Mouse (Mus musculus): ENCODE measurements around the gene Fam240b. TPM values are rescaled to one million over a fixed set of nuclear protein-coding genes. Genes with fewer than 3 reads are reported as not detected.

Fam240b gene
- polyA plus RNA-seq, 1 experiment from 2014 or later, result 0.31 TPM

DNA sequence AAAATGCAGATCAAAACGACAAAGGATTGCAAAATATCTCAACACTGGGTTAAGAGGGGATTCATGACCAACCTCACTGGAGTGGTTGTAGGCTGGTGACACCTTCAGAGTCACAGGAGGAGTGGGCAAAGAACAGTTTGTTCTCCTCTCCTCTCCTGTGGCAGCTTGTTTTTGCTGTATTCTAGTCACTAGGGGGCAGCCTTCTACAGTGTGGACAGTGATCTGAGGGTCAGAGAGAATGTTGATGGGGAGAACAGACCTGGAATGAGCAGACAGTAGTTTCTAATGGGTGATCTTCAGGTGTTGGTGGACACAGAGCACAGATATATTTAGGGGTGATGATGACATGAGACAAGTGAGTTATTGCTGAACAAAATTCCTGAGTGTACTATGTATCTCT lies 49.6 kb downstream of the Fam240b start:
- H3K27ac ChIP-seq (ENCODE audit: low read depth, low read length), result no peak overlapping the region
- peak; percentile 49; the same call in 1 of the 2 replicates for ATAC-seq (ENCODE audit: low read depth)
- no peaks in the 10 kb centered on the region for H3K4me1 ChIP-seq (ENCODE audit: control insufficient read depth, insufficient read depth, low read length)
- no peaks in the 10 kb centered on the region for H3K9me3 ChIP-seq (ENCODE audit: control insufficient read depth, low read length)
- 4% methylated on average over 1 of the region's 1 CpGs for WGBS
- no peaks in the 10 kb centered on the region for H3K27me3 ChIP-seq (ENCODE audit: control insufficient read depth, insufficient read depth, low read length)
- no peaks in the 10 kb centered on the region for H3K36me3 ChIP-seq (ENCODE audit: control insufficient read depth, insufficient read depth, low read length)
- no peak overlapping the region for H3K9ac ChIP-seq (replicated peaks; ENCODE audit: low read depth, low read length)
- no peak overlapping the region for H3K4me2 ChIP-seq (ENCODE audit: low read depth, low read length)
- H3K4me3 ChIP-seq (ENCODE audit: low read depth, low read length), result no peak overlapping the region

DNA sequence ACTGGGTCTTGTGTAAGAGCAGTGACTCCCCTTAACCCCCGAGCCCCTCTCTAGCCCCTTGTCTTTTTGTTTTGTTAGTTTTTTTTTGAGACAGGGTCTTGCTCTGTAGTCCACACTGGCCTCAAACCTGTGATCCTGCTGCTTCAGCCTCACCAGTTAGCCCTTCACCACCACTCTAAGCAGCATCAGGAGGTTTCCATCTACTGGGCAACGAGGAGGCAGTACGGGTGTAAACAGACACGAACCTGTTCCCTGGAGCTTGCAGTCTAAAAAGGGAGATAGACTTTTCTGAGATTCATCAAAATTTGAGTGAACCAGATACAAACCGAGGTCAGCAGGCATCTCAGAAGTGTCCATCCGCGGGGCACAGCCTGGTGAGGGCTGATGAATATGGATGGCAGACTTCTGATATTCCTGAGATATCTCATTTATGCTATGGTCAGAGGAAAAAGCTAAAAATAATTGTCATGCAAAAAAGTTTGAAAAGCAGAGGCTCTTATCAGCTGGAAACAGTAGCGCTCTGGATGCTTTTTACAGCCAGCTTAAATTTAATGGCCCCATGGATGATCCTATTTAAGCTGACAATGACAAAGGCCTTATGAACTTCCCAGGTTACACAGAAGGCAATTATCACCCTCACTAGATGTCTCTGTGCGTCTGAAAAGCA lies 52.2 kb downstream of the Fam240b start:
- Histone ChIP-seq H3K4me2 (ENCODE audit: low read depth, low read length) (no peak overlapping the region), H3K27ac (ENCODE audit: low read depth, low read length) (no peak overlapping the region), H3K36me3 (ENCODE audit: control insufficient read depth, insufficient read depth, low read length) (no peaks in the 10 kb centered on the region), H3K9ac (replicated peaks; ENCODE audit: low read depth, low read length) (no peak overlapping the region), H3K9me3 (ENCODE audit: control insufficient read depth, low read length) (no peaks in the 10 kb centered on the region), H3K4me1 (ENCODE audit: control insufficient read depth, insufficient read depth, low read length) (no peaks in the 10 kb centered on the region), H3K27me3 (ENCODE audit: control insufficient read depth, insufficient read depth, low read length) (no peaks in the 10 kb centered on the region), H3K4me3 (ENCODE audit: low read depth, low read length) (no peak overlapping the region)
- 66% methylated on average over 9 of the region's 9 CpGs for WGBS
- no peak for ATAC-seq (ENCODE audit: low read depth)

- peak; percentile 86 for ATAC-seq (ENCODE audit: low read depth)
- H3K4me1 ChIP-seq (ENCODE audit: control insufficient read depth, insufficient read depth, low read length), result no peaks in the 10 kb centered on the region
Measured at GRCm38 (mm10) chr13:64443263-64443894, 54.2 kb downstream of the Fam240b start.

GRCm38 (mm10) chr13:64440592-64440991 lies 57.0 kb downstream of the Fam240b start:
- Histone ChIP-seq H3K27ac (ENCODE audit: low read depth, low read length) (no peak overlapping the region), H3K4me3 (ENCODE audit: low read depth, low read length) (no peak overlapping the region), H3K9ac (replicated peaks; ENCODE audit: low read depth, low read length) (no peak overlapping the region), H3K9me3 (ENCODE audit: control insufficient read depth, low read length) (no peaks in the 10 kb centered on the region), H3K4me2 (ENCODE audit: low read depth, low read length) (no peak overlapping the region), H3K4me1 (ENCODE audit: control insufficient read depth, insufficient read depth, low read length) (no peaks in the 10 kb centered on the region), H3K36me3 (ENCODE audit: control insufficient read depth, insufficient read depth, low read length) (no peaks in the 10 kb centered on the region), H3K27me3 (ENCODE audit: control insufficient read depth, insufficient read depth, low read length) (no peaks in the 10 kb centered on the region)
- ATAC-seq (ENCODE audit: low read depth), result no peak
- 81% methylated on average over 4 of the region's 4 CpGs for WGBS

More at GRCm38 (mm10) chr13:64443263-64443894, 54.2 kb downstream of the Fam240b start:
- H3K27ac ChIP-seq (ENCODE audit: low read depth, low read length), result no peak overlapping the region
- no peaks in the 10 kb centered on the region for H3K27me3 ChIP-seq (ENCODE audit: control insufficient read depth, insufficient read depth, low read length)
- no peak overlapping the region for H3K4me3 ChIP-seq (ENCODE audit: low read depth, low read length)
- H3K9ac ChIP-seq (replicated peaks; ENCODE audit: low read depth, low read length), result no peak overlapping the region
- H3K4me2 ChIP-seq (ENCODE audit: low read depth, low read length), result no peak overlapping the region
- 57% methylated on average over 4 of the region's 4 CpGs for WGBS
- no peaks in the 10 kb centered on the region for H3K36me3 ChIP-seq (ENCODE audit: control insufficient read depth, insufficient read depth, low read length)
- no peaks in the 10 kb centered on the region for H3K9me3 ChIP-seq (ENCODE audit: control insufficient read depth, low read length)

GRCm38 (mm10) chr13:64439471-64439870 lies 58.1 kb downstream of the Fam240b start:
- H3K4me2 ChIP-seq (ENCODE audit: low read depth, low read length), result no peak overlapping the region
- peak; percentile 10; the same call in 1 of the 2 replicates for ATAC-seq (ENCODE audit: low read depth)
- H3K27me3 ChIP-seq (ENCODE audit: control insufficient read depth, insufficient read depth, low read length), result no peaks in the 10 kb centered on the region
- no peak overlapping the region for H3K9ac ChIP-seq (replicated peaks; ENCODE audit: low read depth, low read length)
- no peaks in the 10 kb centered on the region for H3K36me3 ChIP-seq (ENCODE audit: control insufficient read depth, insufficient read depth, low read length)
- H3K27ac ChIP-seq (ENCODE audit: low read depth, low read length), result no peak overlapping the region
- WGBS, result 82% methylated on average over 5 of the region's 5 CpGs
- H3K4me3 ChIP-seq (ENCODE audit: low read depth, low read length), result no peak overlapping the region
- no peaks in the 10 kb centered on the region for H3K9me3 ChIP-seq (ENCODE audit: control insufficient read depth, low read length)
- H3K4me1 ChIP-seq (ENCODE audit: control insufficient read depth, insufficient read depth, low read length), result no peaks in the 10 kb centered on the region

- no peak overlapping the region for H3K4me3 ChIP-seq (ENCODE audit: low read depth, low read length)
- H3K9me3 ChIP-seq (ENCODE audit: control insufficient read depth, low read length), result no peaks in the 10 kb centered on the region
- WGBS, result 60% methylated on average over 9 of the region's 9 CpGs
- H3K4me1 ChIP-seq (ENCODE audit: control insufficient read depth, insufficient read depth, low read length), result no peaks in the 10 kb centered on the region
- no peaks in the 10 kb centered on the region for H3K36me3 ChIP-seq (ENCODE audit: control insufficient read depth, insufficient read depth, low read length)
- ATAC-seq (ENCODE audit: low read depth), result peak; percentile 59; the same call in 1 of the 2 replicates
- H3K27ac ChIP-seq (ENCODE audit: low read depth, low read length), result no peak overlapping the region
- H3K9ac ChIP-seq (replicated peaks; ENCODE audit: low read depth, low read length), result no peak overlapping the region
- no peaks in the 10 kb centered on the region for H3K27me3 ChIP-seq (ENCODE audit: control insufficient read depth, insufficient read depth, low read length)
- H3K4me2 ChIP-seq (ENCODE audit: low read depth, low read length), result no peak overlapping the region
Measured at GRCm38 (mm10) chr13:64438863-64439452, 58.6 kb downstream of the Fam240b start.

DNA sequence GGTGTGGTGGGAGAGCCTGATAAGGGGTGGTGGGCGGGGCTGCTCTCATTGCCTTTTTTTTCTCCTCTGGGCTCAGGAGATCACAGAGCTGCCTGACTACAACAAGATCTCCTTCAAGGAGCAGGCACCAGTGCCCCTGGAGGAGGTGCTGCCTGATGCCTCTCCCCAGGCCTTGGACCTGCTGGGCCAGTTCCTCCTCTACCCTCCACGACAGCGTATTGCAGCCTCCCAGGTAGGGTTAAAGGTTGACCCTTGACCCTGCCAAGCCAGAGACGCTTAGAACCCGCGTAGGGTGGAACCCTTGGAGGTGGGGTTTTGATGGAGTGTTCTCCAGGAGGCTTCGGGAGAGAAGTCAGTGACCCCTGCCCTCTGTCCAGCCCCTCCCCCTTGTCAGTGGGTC lies 59.8 kb downstream of the Fam240b start:
- Histone ChIP-seq H3K9me3 (ENCODE audit: control insufficient read depth, low read length) (no peaks in the 10 kb centered on the region), H3K9ac (replicated peaks; ENCODE audit: low read depth, low read length) (no peak overlapping the region), H3K4me2 (ENCODE audit: low read depth, low read length) (no peak overlapping the region), H3K4me3 (ENCODE audit: low read depth, low read length) (no peak overlapping the region), H3K27ac (ENCODE audit: low read depth, low read length) (no peak overlapping the region), H3K4me1 (ENCODE audit: control insufficient read depth, insufficient read depth, low read length) (0 out of 2 replicates have a peak, but pooled peaks cover 3% of the 10 kb centered on the region), H3K27me3 (ENCODE audit: control insufficient read depth, insufficient read depth, low read length) (no peaks in the 10 kb centered on the region), H3K36me3 (ENCODE audit: control insufficient read depth, insufficient read depth, low read length) (no peaks in the 10 kb centered on the region)
- no peak for ATAC-seq (ENCODE audit: low read depth)
- WGBS, result 79% methylated on average over 7 of the region's 7 CpGs

DNA sequence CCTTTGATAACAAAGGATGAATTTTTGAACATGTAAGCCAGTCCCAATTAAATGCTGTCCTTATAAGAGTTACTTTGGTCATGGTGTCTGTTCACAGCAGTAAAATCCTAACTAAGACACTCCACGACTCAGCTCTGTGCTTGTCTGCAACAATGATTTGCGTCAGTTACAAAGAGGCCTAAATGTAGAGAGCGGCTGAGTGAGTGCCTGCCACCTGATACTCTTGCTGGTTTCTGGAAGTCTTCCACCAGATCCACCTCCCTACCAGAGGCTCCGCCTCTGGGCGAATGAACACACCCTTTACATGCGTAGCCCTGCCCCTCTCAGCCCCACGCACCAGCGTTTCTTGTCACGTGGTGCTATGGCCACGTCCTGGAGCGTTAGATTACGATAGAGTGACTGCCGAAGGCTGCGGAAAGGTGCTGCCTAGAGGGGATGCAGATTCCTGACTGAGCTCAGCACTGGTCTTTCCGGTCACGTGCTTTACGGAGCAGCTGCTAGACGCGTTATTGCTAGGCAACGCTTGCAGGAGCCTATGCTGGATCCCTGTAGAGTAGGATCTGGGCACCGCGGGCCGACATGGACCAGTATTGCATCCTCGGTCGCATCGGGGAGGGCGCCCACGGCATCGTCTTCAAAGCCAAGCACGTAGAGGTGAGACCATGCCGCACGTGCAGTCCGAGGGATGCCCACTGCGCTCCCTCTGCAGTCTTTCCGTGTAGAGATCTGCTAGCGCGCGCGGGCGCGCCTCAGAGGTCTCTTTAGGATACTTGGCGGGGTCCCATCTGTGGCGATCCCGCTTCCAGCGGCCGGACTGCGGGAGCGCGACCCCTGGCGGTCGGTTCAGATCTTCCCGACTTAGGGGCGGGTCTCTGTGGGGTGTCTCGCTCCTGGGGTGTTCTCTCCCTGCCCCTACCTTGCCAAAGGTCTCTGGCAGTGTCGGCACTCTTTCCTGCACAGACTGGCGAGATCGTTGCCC lies 65.3 kb downstream of the Fam240b start, which contains the start of gene Cdk20:
Gene Cdk20 (plus strand): TSS at position 298 of the 979 bp plus-strand sequence.
- H3K4me3 ChIP-seq (ENCODE audit: low read depth, low read length), result peak within 1 kb of the TSS; percentile 67
- H3K4me1 ChIP-seq (ENCODE audit: control insufficient read depth, insufficient read depth, low read length), result 0 out of 2 replicates have a peak, but pooled peaks cover 3% of the 10 kb centered on the region
- no peaks in the 10 kb centered on the region for H3K36me3 ChIP-seq (ENCODE audit: control insufficient read depth, insufficient read depth, low read length)
- WGBS, result under 1% methylated on average over 57 of the region's 57 CpGs
- no peaks in the 10 kb centered on the region for H3K9me3 ChIP-seq (ENCODE audit: control insufficient read depth, low read length)
- no peaks in the 10 kb centered on the region for H3K27me3 ChIP-seq (ENCODE audit: control insufficient read depth, insufficient read depth, low read length)
- peak within 1 kb of the TSS; percentile 72 for H3K27ac ChIP-seq (ENCODE audit: low read depth, low read length)
- H3K9ac ChIP-seq (replicated peaks; ENCODE audit: low read depth, low read length), result peak within 1 kb of the TSS; percentile 69
- H3K4me2 ChIP-seq (ENCODE audit: low read depth, low read length), result peak within 1 kb of the TSS; percentile 67
- peak; percentile 99 for ATAC-seq (ENCODE audit: low read depth)

All from neural tube, embryonic 14.5 days (tissue).